8 mouse cellular contexts compared by ENCODE assay signal in the genomic region with DNA sequence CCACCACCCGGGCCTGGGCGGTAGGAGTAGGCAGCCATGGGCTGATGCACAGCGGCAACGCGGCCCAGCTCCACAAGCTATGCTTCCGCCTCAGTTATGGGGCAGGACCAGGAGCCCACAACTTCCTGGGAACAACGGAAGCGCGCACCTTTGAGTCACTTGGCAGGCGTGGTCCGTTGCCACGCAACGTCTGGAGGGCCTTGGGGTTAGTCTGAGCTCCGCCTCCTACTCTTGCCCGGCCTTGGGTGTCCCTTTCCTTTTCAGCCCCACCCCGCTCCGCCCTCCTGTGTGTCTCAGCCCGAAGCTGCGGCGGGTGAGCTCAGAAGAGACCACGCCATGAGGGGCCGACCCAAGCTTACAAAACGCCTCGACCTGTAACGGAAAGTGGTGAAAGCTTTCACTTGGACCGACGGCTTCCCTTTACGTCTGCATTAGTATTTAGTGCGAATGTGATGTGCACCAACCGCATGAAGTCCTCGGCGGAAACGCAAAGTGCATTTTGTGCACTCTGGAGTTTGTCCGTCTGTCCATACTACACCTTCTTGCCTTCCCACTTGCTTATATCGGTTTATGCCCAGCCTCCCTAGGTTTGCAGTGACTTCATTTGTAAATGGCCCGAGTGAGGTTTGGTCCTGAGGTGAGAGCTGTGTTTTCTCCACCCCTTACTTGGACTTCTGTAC. TPM values are rescaled to one million over a fixed set of nuclear protein-coding genes. Genes with fewer than 3 reads are reported as not detected.
DNase-seq lines count a peak whose midpoint lies in the region; ATAC-seq and TF ChIP-seq lines count a peak whose summit lies in the region.

A gene (minus strand): TSS at position 411 of the 680 bp plus-strand sequence.

- peak; percentile 71 for TF ChIP-seq POLR2A in heart, adult 2 months (IDR thresholded peaks at IDR 0.05; ENCODE audit: insufficient read depth, low read depth, low read length)

- ATAC-seq in embryonic facial prominence, embryonic 14.5 days (ENCODE audit: low read depth), result peak; percentile 99
- peak; percentile 99 for ATAC-seq in limb, embryonic 13.5 days (ENCODE audit: low FRiP score, low read depth)
- ATAC-seq in midbrain, embryonic 16.5 days, result peak; percentile 99

- H3K4me2 ChIP-seq in embryonic facial prominence, embryonic 14.5 days (ENCODE audit: low read depth, low read length), result peak within 1 kb of the TSS; percentile 88
- peak within 1 kb of the TSS; percentile 73 for H3K4me2 ChIP-seq in limb, embryonic 13.5 days (replicated peaks)
- H3K4me2 ChIP-seq in midbrain, embryonic 16.5 days (ENCODE audit: low read length), result peak within 1 kb of the TSS; percentile 88

- WGBS in embryonic facial prominence, embryonic 14.5 days, result under 1% methylated on average over 28 of the region's 36 CpGs
- under 1% methylated on average over 36 of the region's 36 CpGs for WGBS in heart, adult 2 months
- under 1% methylated on average over 36 of the region's 36 CpGs for WGBS in limb, embryonic 13.5 days
- WGBS in midbrain, embryonic 16.5 days, result under 1% methylated on average over 36 of the region's 36 CpGs

- peak within 1 kb of the TSS; percentile 86 for H3K4me3 ChIP-seq in embryonic facial prominence, embryonic 14.5 days (ENCODE audit: low read depth, low read length)
- H3K4me3 ChIP-seq in heart, adult 2 months, result peak within 1 kb of the TSS; percentile 99
- peak within 1 kb of the TSS; percentile 92 for H3K4me3 ChIP-seq in limb, embryonic 13.5 days
- peak within 1 kb of the TSS; percentile 65 for H3K4me3 ChIP-seq in midbrain, embryonic 16.5 days (ENCODE audit: low read depth, low read length)

- TF ChIP-seq CTCF in heart, adult 2 months (IDR thresholded peaks at IDR 0.05), result no peak

- peak; percentile 81 for TF ChIP-seq EP300 in heart, adult 2 months (IDR thresholded peaks at IDR 0.05; ENCODE audit: insufficient read depth, low read depth, low read length)

- peak within 1 kb of the TSS; percentile 78 for H3K27ac ChIP-seq in embryonic facial prominence, embryonic 14.5 days (replicated peaks; ENCODE audit: low read depth, low read length)
- H3K27ac ChIP-seq in heart, adult 2 months, result peak within 1 kb of the TSS; percentile 87
- peak within 1 kb of the TSS; percentile 48; the same call in 1 of the 2 replicates for H3K27ac ChIP-seq in limb, embryonic 13.5 days
- peak within 1 kb of the TSS; percentile 47 for H3K27ac ChIP-seq in midbrain, embryonic 16.5 days (ENCODE audit: low read length)

- no peaks in the 10 kb centered on the region for H3K9me3 ChIP-seq in embryonic facial prominence, embryonic 14.5 days (ENCODE audit: control insufficient read depth, low read length)
- no peaks in the 10 kb centered on the region for H3K9me3 ChIP-seq in limb, embryonic 13.5 days
- no peaks in the 10 kb centered on the region for H3K9me3 ChIP-seq in midbrain, embryonic 16.5 days (replicated peaks; ENCODE audit: control insufficient read depth, low read length, poor library complexity, severe bottlenecking)

- H3K9ac ChIP-seq in embryonic facial prominence, embryonic 14.5 days (ENCODE audit: low read depth, low read length), result peak within 1 kb of the TSS; percentile 90
- H3K9ac ChIP-seq in heart, adult 2 months (ENCODE audit: low read depth, low read length), result peak within 1 kb of the TSS; percentile 85
- peak within 1 kb of the TSS; percentile 88 for H3K9ac ChIP-seq in limb, embryonic 13.5 days
- peak within 1 kb of the TSS; percentile 79 for H3K9ac ChIP-seq in midbrain, embryonic 16.5 days (ENCODE audit: low read depth, low read length)

- H3K79me2 ChIP-seq in heart, adult 2 months (replicated peaks; ENCODE audit: control insufficient read depth, insufficient read depth, low read length), result peaks cover 2% of the 10 kb centered on the region

- peaks cover 37% of the 10 kb centered on the region for H3K36me3 ChIP-seq in embryonic facial prominence, embryonic 14.5 days (ENCODE audit: control insufficient read depth, insufficient read depth, low read length)
- peaks cover 13% of the 10 kb centered on the region; the same call in 1 of the 2 replicates for H3K36me3 ChIP-seq in heart, adult 2 months (ENCODE audit: control insufficient read depth, insufficient read depth, low read length)
- H3K36me3 ChIP-seq in limb, embryonic 13.5 days, result peaks cover 26% of the 10 kb centered on the region
- peaks cover 17% of the 10 kb centered on the region for H3K36me3 ChIP-seq in midbrain, embryonic 16.5 days (ENCODE audit: control insufficient read depth, insufficient read depth, low read length)

- H3K4me1 ChIP-seq in embryonic facial prominence, embryonic 14.5 days (ENCODE audit: control insufficient read depth, insufficient read depth, low read length), result peaks cover 5% of the 10 kb centered on the region
- no peaks in the 10 kb centered on the region; the same call in 1 of the 2 replicates for H3K4me1 ChIP-seq in heart, adult 2 months (ENCODE audit: control insufficient read depth, insufficient read depth, low read length)
- H3K4me1 ChIP-seq in limb, embryonic 13.5 days, result peaks cover 11% of the 10 kb centered on the region
- H3K4me1 ChIP-seq in midbrain, embryonic 16.5 days (ENCODE audit: control insufficient read depth, insufficient read depth, low read length), result peaks cover 13% of the 10 kb centered on the region

- intact Hi-C loops in heart, adult 2 months (cut with DNase I), result no loop called here

- no peaks in the 10 kb centered on the region for H3K27me3 ChIP-seq in embryonic facial prominence, embryonic 14.5 days (replicated peaks; ENCODE audit: control insufficient read depth, insufficient read depth, low read length)
- H3K27me3 ChIP-seq in heart, adult 2 months (ENCODE audit: control insufficient read depth, insufficient read depth, low read length), result no peaks in the 10 kb centered on the region
- no peaks in the 10 kb centered on the region for H3K27me3 ChIP-seq in limb, embryonic 13.5 days
- H3K27me3 ChIP-seq in midbrain, embryonic 16.5 days (ENCODE audit: control insufficient read depth, insufficient read depth, low read depth, low read length), result no peaks in the 10 kb centered on the region

- peak; percentile 99 for DNase-seq in 3T3-L1 (ENCODE audit: low read depth, low spot score)
- peak; percentile 77 to 89 for DNase-seq in adrenal gland, postnatal 4 days (ENCODE audit: low spot score in 2 of 2)
- DNase-seq in embryonic facial prominence, embryonic 14.5 days (ENCODE audit: low spot score), result peak; percentile 99
- peak; percentile 93 to 97 for DNase-seq in heart, adult 2 months
- DNase-seq in kidney, adult 8-10 months, result peak; percentile 96 to 97
- peak; percentile 75 to 91 for DNase-seq in spleen, postnatal 10 days (ENCODE audit: low spot score in 2 of 2)

RNA-seq across cellular contexts. Expression of the gene that starts here (rescaled TPM):
- 100 to 1,000 TPM; 143 to 145 TPM for total RNA-seq in adrenal gland, postnatal 4 days (2021)
- 150 TPM in 2 replicates for polyA plus RNA-seq in embryonic facial prominence, embryonic 14.5 days (2014; fragmentation: Nextera tagmentation; extraction: Ambion mirVana)
- 10 to 100 TPM; 40.2 to 43.5 TPM for total RNA-seq in heart, adult 2 months (2021)
- polyA plus RNA-seq in heart, adult 2 months (2012; rRNA removed), result 51.0 and 84.2 TPM in 2 replicates
- polyA plus RNA-seq in limb, embryonic 13.5 days (2015; fragmentation: Nextera tagmentation; extraction: Ambion mirVana), result 138 and 148 TPM in 2 replicates
- polyA plus RNA-seq in midbrain, embryonic 16.5 days (2015; fragmentation: Nextera tagmentation; extraction: Ambion mirVana), result 108 and 110 TPM in 2 replicates

Comparison
In these comparisons a context has a peak if more than half of its experiments do, and no peak if none do; other contexts are left out.
1. Peak in every context shown above with its lines: DNase-seq, ATAC-seq, H3K4me3 ChIP-seq and H3K27ac ChIP-seq.